Mouse (Mus musculus) ES-Bruce4 (cell line): ENCODE data around the gene Mcub. TPM values are rescaled to one million over a fixed set of nuclear protein-coding genes. Genes with fewer than 3 reads are reported as not detected.

Experiments used
- H3K27ac ChIP-seq: 2 replicates; pipeline ENCODE4 v1.5.1; 2012; ENCODE audit warnings: low read length, inconsistent platforms; ENCODE audit not compliant: insufficient read depth
- H3K27me3 ChIP-seq: 2 replicates; pipeline ENCODE4 v1.6.1; 2012; ENCODE audit warnings: mild to moderate bottlenecking, low read length, inconsistent platforms; ENCODE audit not compliant: control insufficient read depth, poor library complexity, insufficient read depth, severe bottlenecking
- H3K36me3 ChIP-seq: 2 replicates; pipeline ENCODE4 v1.6.1; 2012; ENCODE audit warnings: inconsistent platforms, mild to moderate bottlenecking, low read length, moderate library complexity; ENCODE audit not compliant: control insufficient read depth, poor library complexity, insufficient read depth, severe bottlenecking
- H3K4me1 ChIP-seq: one replicate; pipeline ENCODE4 v1.8.1; 2011; ENCODE audit warnings: low read length; ENCODE audit not compliant: control insufficient read depth, insufficient read depth
- H3K4me3 ChIP-seq: 2 replicates; pipeline ENCODE4 v1.5.1; 2011; ENCODE audit warnings: low read depth, mild to moderate bottlenecking, low read length
- H3K9ac ChIP-seq: 2 replicates; pipeline ENCODE4 v1.6.1; 2012; ENCODE audit warnings: low read depth, mild to moderate bottlenecking, inconsistent platforms; ENCODE audit not compliant: poor library complexity, severe bottlenecking
- H3K9me3 ChIP-seq: replicated peaks from 2 replicates; pipeline ENCODE4 v1.6.1; 2012; ENCODE audit warnings: mild to moderate bottlenecking, low read length, inconsistent platforms; ENCODE audit not compliant: control insufficient read depth, poor library complexity, insufficient read depth, severe bottlenecking
- CTCF ChIP-seq: IDR thresholded peaks from one replicate; pipeline ENCODE4 v1.8.1; 2011; ENCODE audit warnings: low read depth, low read length
- EP300 ChIP-seq: IDR thresholded peaks from 2 replicates; pipeline ENCODE4 v1.6.1; 2011; ENCODE audit warnings: low read depth, low read length; ENCODE audit not compliant: insufficient read depth
- POLR2A ChIP-seq: IDR thresholded peaks from one replicate; pipeline ENCODE4 v1.8.1; 2011; ENCODE audit warnings: low read length; ENCODE audit not compliant: insufficient read depth
- polyA plus RNA-seq: library from polyadenylated mRNA; stranded (reverse); fragments of >200 nt; gene quantifications from 2 replicates; pipeline ENCODE4 v1.2.4, GENCODE M21; 2011; ENCODE audit warnings: low read depth; ENCODE audit not compliant: missing spikeins, insufficient read depth, insufficient read length

The Mcub gene
- polyA plus RNA-seq, 1 experiment = 1.3 TPM

DNA sequence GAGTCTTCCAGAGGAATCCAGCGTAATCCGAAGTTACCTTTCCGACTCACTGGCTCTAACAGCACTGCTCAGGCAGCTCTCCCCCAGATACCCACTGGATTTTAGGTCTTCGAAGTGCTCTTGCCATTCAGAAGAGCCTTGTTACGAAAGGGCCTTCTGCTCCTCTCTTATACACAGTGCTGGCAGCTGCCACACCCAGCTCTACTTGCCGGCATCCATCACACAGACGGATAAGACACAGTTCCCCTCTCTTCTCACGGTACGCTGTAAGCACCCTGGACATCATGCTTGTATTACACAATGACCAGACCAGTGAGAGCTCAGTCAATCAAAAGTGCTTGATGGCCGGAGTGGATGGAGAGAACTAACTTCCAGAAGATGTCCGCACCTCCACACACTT, 11.8 kb upstream of the Mcub start:
- Histone ChIP-seq H3K27me3 (no peaks in the 10 kb centered on the region), H3K9me3 (no peaks in the 10 kb centered on the region), H3K36me3 (peaks cover 11% of the 10 kb centered on the region; the same call in 1 of the 2 replicates), H3K4me1 (no peaks in the 10 kb centered on the region), H3K4me3 (no peak overlapping the region), H3K9ac (no peak overlapping the region), H3K27ac (no peak overlapping the region)
- TF ChIP-seq POLR2A (no peak), EP300 (no peak), CTCF (no peak)

DNA sequence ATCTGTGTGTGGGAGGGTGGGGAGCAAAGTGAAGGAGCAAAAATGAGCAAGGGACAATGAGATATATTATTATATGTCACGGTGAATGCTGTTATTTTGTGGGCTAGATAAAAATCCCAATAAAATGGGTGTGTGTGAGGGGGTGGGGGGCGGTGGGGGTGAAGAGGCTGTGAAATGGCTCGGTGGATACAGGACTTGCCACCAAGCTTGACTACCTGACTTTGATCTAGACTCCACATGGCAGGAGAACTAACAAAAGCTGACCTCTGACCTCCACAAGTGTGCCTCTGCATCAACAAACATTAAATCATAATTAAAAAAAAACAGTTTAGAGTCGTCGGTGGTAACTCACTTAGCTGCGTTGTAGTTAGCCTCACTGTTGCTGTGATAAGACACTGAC, 9.5 kb upstream of the Mcub start:
- Histone ChIP-seq H3K36me3 (peaks cover 9% of the 10 kb centered on the region; the same call in 1 of the 2 replicates), H3K4me3 (no peak overlapping the region), H3K9me3 (no peaks in the 10 kb centered on the region), H3K9ac (no peak overlapping the region), H3K27me3 (no peaks in the 10 kb centered on the region), H3K27ac (no peak overlapping the region), H3K4me1 (no peaks in the 10 kb centered on the region)
- TF ChIP-seq CTCF = no peak
- TF ChIP-seq POLR2A = no peak
- no peak for TF ChIP-seq EP300

GRCm38 (mm10) chr3:129978716-129979115, 8.7 kb upstream of the Mcub start:
- Histone ChIP-seq H3K27me3 (no peaks in the 10 kb centered on the region), H3K27ac (no peak overlapping the region), H3K36me3 (peaks cover 8% of the 10 kb centered on the region; the same call in 1 of the 2 replicates), H3K9ac (no peak overlapping the region), H3K4me1 (no peaks in the 10 kb centered on the region), H3K9me3 (no peaks in the 10 kb centered on the region), H3K4me3 (no peak overlapping the region)
- TF ChIP-seq EP300 = no peak
- no peak for TF ChIP-seq CTCF
- TF ChIP-seq POLR2A = no peak

GRCm38 (mm10) chr3:129976317-129976716, 6.3 kb upstream of the Mcub start:
- Histone ChIP-seq H3K4me1 (no peaks in the 10 kb centered on the region), H3K36me3 (no peaks in the 10 kb centered on the region), H3K9ac (no peak overlapping the region), H3K9me3 (no peaks in the 10 kb centered on the region), H3K27me3 (no peaks in the 10 kb centered on the region), H3K27ac (no peak overlapping the region), H3K4me3 (no peak overlapping the region)
- TF ChIP-seq EP300 = no peak

DNA sequence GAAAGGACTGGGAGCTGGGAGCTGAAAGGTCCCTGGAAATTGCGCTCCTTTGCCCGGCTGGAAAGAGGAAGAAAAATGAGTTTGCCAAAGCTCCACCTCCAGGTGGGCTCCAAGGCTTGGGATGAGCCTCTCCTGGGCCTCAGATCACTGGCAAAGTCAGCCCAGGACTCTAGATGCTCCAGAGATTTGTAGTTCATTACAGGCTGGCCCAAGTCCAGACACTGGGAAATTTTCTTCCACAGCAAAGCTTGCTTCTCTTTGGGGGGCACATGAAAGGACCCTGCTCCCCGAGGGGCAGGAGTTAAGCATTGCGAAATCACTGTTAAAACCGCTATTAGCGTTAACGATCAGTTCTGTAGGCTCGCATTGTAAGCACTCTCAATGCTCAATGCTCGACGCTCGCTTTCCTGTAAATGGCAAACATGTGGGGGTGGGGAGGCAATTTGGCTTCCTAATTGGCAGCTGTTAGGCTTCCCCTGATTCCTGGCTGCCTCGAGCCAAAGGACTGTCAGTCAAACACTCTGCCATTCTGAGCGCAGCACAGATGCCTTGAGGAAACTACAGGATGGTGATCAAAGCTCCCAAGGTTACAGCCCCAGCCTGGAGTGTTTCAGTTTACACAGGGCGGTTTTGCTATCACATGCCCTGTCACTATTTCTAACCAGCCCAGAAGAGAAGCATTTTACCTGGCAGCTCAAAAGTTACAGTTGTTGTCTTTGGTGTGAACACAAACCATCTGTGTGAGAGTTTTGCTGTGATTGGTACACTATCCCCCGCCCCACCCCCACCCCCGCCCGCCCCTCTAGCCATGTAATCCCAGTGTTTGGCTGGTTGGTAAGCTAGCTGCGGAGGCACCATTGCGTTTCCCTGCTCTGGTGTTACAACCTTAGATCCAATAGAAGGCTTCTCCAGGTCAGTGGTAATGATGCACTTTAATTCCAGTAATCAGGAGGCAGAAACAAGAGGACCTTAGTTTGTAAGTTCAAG, 816 bp upstream of the Mcub start:
- H3K27ac ChIP-seq = no peak overlapping the region
- no peak for TF ChIP-seq EP300
- no peak for TF ChIP-seq POLR2A
- TF ChIP-seq CTCF = no peak
- H3K4me3 ChIP-seq = no peak overlapping the region
- H3K27me3 ChIP-seq = no peaks in the 10 kb centered on the region
- H3K9ac ChIP-seq = no peak overlapping the region
- H3K9me3 ChIP-seq = no peaks in the 10 kb centered on the region
- no peaks in the 10 kb centered on the region for H3K36me3 ChIP-seq
- no peaks in the 10 kb centered on the region for H3K4me1 ChIP-seq

GRCm38 (mm10) chr3:129969031-129969430, 975 bp downstream of the Mcub start:
- H3K27me3 ChIP-seq = no peaks in the 10 kb centered on the region
- TF ChIP-seq POLR2A (no peak), CTCF (no peak), EP300 (no peak)

More at GRCm38 (mm10) chr3:129969031-129969430, 975 bp downstream of the Mcub start:
- Histone ChIP-seq H3K9ac (no peak overlapping the region), H3K4me1 (no peaks in the 10 kb centered on the region), H3K27ac (no peak overlapping the region), H3K9me3 (no peaks in the 10 kb centered on the region), H3K36me3 (no peaks in the 10 kb centered on the region), H3K4me3 (peak overlapping the region; percentile 46)
